Mouse (Mus musculus): Measurements from ENCODE around the gene Me1. TPM values are rescaled to one million over a fixed set of nuclear protein-coding genes. Genes with fewer than 3 reads are reported as not detected.

Gene Me1
- total RNA-seq, 2 experiments from 2014 or later: 40.0 to 41.5 TPM

DNA sequence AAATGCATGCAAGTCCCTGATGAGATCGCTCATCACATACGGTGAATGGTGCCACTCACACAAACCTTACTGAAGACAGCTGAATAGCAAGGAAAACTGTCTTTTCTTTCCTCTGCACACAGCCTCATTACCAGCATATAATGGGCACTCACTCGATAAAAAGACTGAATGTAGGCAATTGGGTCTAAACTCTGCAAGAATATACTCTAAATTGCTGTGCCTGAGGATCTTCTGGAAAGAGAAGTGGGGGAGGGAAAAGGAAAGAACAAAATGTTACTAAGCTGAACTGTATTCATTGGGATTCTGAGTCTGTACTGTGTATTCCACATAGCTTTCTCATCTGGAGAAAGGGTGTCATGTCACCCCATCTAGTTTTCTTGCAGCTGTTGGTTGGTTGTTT, 152.3 kb downstream of the Me1 start:
- DNase-seq: no peak

DNA sequence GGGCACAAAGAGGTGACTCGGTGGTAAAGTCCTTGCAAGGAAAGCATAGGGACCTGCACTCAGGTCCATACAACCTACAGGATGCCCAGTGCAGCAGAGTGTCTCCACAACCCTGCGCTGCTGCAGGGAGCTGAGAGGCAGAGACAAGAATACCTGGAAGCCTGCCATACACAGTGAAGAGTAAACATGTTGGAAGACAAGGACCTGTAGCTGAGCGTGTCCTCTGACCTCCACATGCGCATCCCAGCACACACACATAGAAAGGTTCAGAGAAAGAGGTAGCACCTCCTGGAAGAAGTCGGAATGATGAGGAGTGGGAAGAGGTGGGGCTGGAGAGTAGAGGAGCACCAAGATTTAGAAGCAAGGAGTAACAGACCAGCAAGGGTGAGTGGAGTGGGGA, 161.7 kb downstream of the Me1 start:
- DNase-seq: no peak

Other genes with a start within 250 kb of the Me1 start
- gene Ube2cbp, start 231.0 kb downstream of the Me1 start, total RNA-seq (2021): 1 to 10 TPM; 3.4 to 4.3 TPM
- 10 to 100 TPM; 12.5 to 19.5 TPM for gene Dop1a, start 228.8 kb downstream of the Me1 start, total RNA-seq (2021)
- 1 to 10 TPM; 8.5 to 9.1 TPM for gene Pgm3, start 124.1 kb downstream of the Me1 start, total RNA-seq (2021)
- gene Rwdd2a, start 124.0 kb downstream of the Me1 start, total RNA-seq (2021): under 1 TPM; 0.63 to 0.92 TPM
- 1 to 10 TPM; 6.2 to 9.1 TPM for gene Prss35, start 47.7 kb upstream of the Me1 start, total RNA-seq (2021)
- gene Snap91, start 184.7 kb upstream of the Me1 start, total RNA-seq (2021): 1 to 10 TPM; 1.2 to 1.3 TPM

All from gastrocnemius, postnatal 10 days (tissue).